Mouse (Mus musculus): ENCODE data around the gene Hsd17b13. TPM values are rescaled to one million over a fixed set of nuclear protein-coding genes. Genes with fewer than 3 reads are reported as not detected.
"Not testable (repeated sequence)": the region's sequence is repeated elsewhere in the genome, so short reads cannot be mapped to it uniquely, and the experiment has no call there.

The Hsd17b13 gene
- 0.20 TPM in 1 of 2 replicates, not detected in the other for polyA plus RNA-seq (2015; fragmentation: Nextera tagmentation; extraction: Ambion mirVana)

DNA sequence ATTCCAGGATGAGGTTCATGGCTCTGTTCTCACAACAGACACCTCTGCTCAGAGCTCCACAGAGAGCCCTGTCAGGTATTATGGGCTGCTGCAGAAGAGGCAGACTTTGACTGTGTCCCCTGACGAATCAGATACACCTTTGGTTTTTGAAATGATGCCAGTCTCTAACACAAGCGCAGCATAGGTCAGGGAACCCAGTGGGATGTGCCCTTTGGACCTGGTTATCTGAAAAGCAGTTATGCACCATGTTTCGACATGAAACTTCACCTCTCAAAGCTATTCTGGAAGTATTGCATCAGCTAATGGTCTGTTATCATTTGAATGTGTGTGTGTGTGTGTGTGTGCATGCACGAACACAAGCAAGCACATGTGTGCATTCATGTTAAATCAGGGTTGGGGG lies at the start of gene Hsd17b13:
Hsd17b13 (minus strand) TSS at position 114 of the 400 bp plus-strand sequence.
- WGBS = 68% methylated on average over 4 of the region's 4 CpGs
- H3K4me1 ChIP-seq (ENCODE audit: insufficient read depth, low read depth, low read length) = no peaks in the 10 kb centered on the region
- no peak within 1 kb of the TSS for H3K4me2 ChIP-seq (replicated peaks; ENCODE audit: low read depth, low read length)
- no peaks in the 10 kb centered on the region for H3K36me3 ChIP-seq (ENCODE audit: insufficient read depth, low read length)
- no peak for ATAC-seq
- H3K4me3 ChIP-seq (ENCODE audit: low read depth, low read length) = no peak within 1 kb of the TSS
- no peaks in the 10 kb centered on the region for H3K27me3 ChIP-seq (replicated peaks; ENCODE audit: insufficient read depth, low read length)
- no peak within 1 kb of the TSS for H3K9ac ChIP-seq (replicated peaks; ENCODE audit: low read depth)
- TF ChIP-seq CTCF (IDR thresholded peaks at IDR 0.05) (no peak), EP300 (IDR thresholded peaks at IDR 0.05) (no peak)
- H3K9me3 ChIP-seq (ENCODE audit: low read length) = no peaks in the 10 kb centered on the region
- H3K27ac ChIP-seq (ENCODE audit: low read length) = no peak within 1 kb of the TSS
- DNase-seq (ENCODE audit: low spot score) = no peak

- Histone ChIP-seq H3K4me3 (ENCODE audit: low read depth, low read length) (no peak overlapping the region), H3K27ac (ENCODE audit: low read length) (no peak overlapping the region), H3K4me2 (replicated peaks; ENCODE audit: low read depth, low read length) (no peak overlapping the region), H3K36me3 (ENCODE audit: insufficient read depth, low read length) (no peaks in the 10 kb centered on the region), H3K9ac (replicated peaks; ENCODE audit: low read depth) (no peak overlapping the region), H3K9me3 (ENCODE audit: low read length) (no peaks in the 10 kb centered on the region), H3K4me1 (ENCODE audit: insufficient read depth, low read depth, low read length) (peaks cover 6% of the 10 kb centered on the region; the same call in 1 of the 2 replicates), H3K27me3 (replicated peaks; ENCODE audit: insufficient read depth, low read length) (no peaks in the 10 kb centered on the region)
- no peak for ATAC-seq
- no peak for DNase-seq (ENCODE audit: low spot score)
- TF ChIP-seq EP300 (IDR thresholded peaks at IDR 0.05) = no peak
- no peak for TF ChIP-seq CTCF (IDR thresholded peaks at IDR 0.05)
- 44% methylated on average over 17 of the region's 17 CpGs for WGBS
These were observed 48.1 kb upstream of the Hsd17b13 start for GRCm38 (mm10) chr5:104025245-104025854.

DNA sequence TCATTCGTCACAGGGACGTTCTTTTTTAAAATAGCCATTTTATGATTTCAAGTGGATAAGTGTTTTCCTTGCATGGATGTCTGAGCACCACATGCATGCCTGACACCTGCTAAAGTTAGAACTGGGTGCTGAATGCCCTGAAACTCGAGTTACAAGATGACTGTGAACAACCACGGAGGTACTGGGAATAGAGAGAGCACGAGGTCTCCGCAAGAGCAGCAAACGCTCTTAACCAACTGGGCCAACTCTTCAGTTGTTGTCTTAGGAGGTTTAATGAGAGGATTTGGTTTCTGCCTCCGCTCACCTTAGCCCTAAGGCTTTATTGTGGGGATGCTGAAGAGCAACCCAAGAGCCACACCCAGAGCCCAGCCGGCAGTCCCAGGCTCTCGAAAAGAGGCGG lies 47.6 kb upstream of the Hsd17b13 start:
- no peak for DNase-seq (ENCODE audit: low spot score)
- Histone ChIP-seq H3K36me3 (ENCODE audit: insufficient read depth, low read length) (no peaks in the 10 kb centered on the region), H3K9me3 (ENCODE audit: low read length) (no peaks in the 10 kb centered on the region), H3K9ac (replicated peaks; ENCODE audit: low read depth) (no peak overlapping the region), H3K27me3 (replicated peaks; ENCODE audit: insufficient read depth, low read length) (no peaks in the 10 kb centered on the region), H3K4me3 (ENCODE audit: low read depth, low read length) (no peak overlapping the region), H3K4me2 (replicated peaks; ENCODE audit: low read depth, low read length) (no peak overlapping the region), H3K4me1 (ENCODE audit: insufficient read depth, low read depth, low read length) (peaks cover 11% of the 10 kb centered on the region; the same call in 1 of the 2 replicates), H3K27ac (ENCODE audit: low read length) (no peak overlapping the region)
- no peak for ATAC-seq
- WGBS = 55% methylated on average over 11 of the region's 11 CpGs
- no peak for TF ChIP-seq EP300 (IDR thresholded peaks at IDR 0.05)
- no peak for TF ChIP-seq CTCF (IDR thresholded peaks at IDR 0.05)

DNA sequence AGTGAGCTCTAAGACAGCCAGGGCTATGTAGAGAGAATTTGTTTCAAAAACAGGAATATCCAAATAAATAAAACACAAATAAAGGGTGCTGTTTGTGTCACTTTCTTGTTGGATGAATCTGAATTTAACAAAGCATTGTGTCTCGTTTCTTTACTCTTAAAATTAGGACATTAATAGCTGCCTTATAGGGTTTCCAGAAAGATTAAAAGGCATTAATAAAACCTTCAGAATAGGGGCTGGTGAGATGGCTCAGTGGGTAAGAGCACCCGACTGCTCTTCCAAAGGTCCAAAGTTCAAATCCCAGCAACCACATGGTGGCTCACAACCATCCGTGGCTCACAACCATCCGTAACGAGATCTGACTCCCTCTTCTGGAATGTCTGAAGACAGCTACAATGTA lies 47.0 kb upstream of the Hsd17b13 start:
- H3K27me3 ChIP-seq (replicated peaks; ENCODE audit: insufficient read depth, low read length); H3K9me3 ChIP-seq (ENCODE audit: low read length); H3K9ac ChIP-seq (replicated peaks; ENCODE audit: low read depth); H3K4me3 ChIP-seq (ENCODE audit: low read depth, low read length); H3K4me2 ChIP-seq (replicated peaks; ENCODE audit: low read depth, low read length); DNase-seq (ENCODE audit: low spot score); ATAC-seq; H3K36me3 ChIP-seq (ENCODE audit: insufficient read depth, low read length); H3K27ac ChIP-seq (ENCODE audit: low read length): not testable (repeated sequence)
- 69% methylated on average over 5 of the region's 5 CpGs for WGBS
- H3K4me1 ChIP-seq (ENCODE audit: insufficient read depth, low read depth, low read length) = peaks cover 17% of the 10 kb centered on the region; the same call in 1 of the 2 replicates

GRCm38 (mm10) chr5:104023289-104024020 lies 46.2 kb upstream of the Hsd17b13 start:
- Histone ChIP-seq H3K27me3 (replicated peaks; ENCODE audit: insufficient read depth, low read length) (no peaks in the 10 kb centered on the region), H3K27ac (ENCODE audit: low read length) (peak overlapping the region; percentile 51), H3K36me3 (ENCODE audit: insufficient read depth, low read length) (no peaks in the 10 kb centered on the region), H3K4me1 (ENCODE audit: insufficient read depth, low read depth, low read length) (peaks cover 19% of the 10 kb centered on the region; the same call in 1 of the 2 replicates), H3K9me3 (ENCODE audit: low read length) (no peaks in the 10 kb centered on the region), H3K4me2 (replicated peaks; ENCODE audit: low read depth, low read length) (peak overlapping the region; percentile 29), H3K9ac (replicated peaks; ENCODE audit: low read depth) (no peak overlapping the region), H3K4me3 (ENCODE audit: low read depth, low read length) (no peak overlapping the region)
- WGBS = 48% methylated on average over 8 of the region's 8 CpGs
- TF ChIP-seq CTCF (IDR thresholded peaks at IDR 0.05) (no peak), EP300 (IDR thresholded peaks at IDR 0.05) (peak; percentile 43; the same call in 1 of the 2 replicates)
- DNase-seq (ENCODE audit: low spot score) = peak; percentile 71
- ATAC-seq = no peak

GRCm38 (mm10) chr5:104022558-104022957 lies 45.3 kb upstream of the Hsd17b13 start:
- H3K4me3 ChIP-seq (ENCODE audit: low read depth, low read length) = peak overlapping the region; percentile 63; the same call in 1 of the 2 replicates
- WGBS = 47% methylated on average over 5 of the region's 5 CpGs
- H3K9me3 ChIP-seq (ENCODE audit: low read length) = no peaks in the 10 kb centered on the region
- H3K4me1 ChIP-seq (ENCODE audit: insufficient read depth, low read depth, low read length) = peaks cover 19% of the 10 kb centered on the region; the same call in 1 of the 2 replicates
- 0 out of 2 replicates have a peak, but pooled peaks cover 7% of the 10 kb centered on the region for H3K36me3 ChIP-seq (ENCODE audit: insufficient read depth, low read length)
- H3K27ac ChIP-seq (ENCODE audit: low read length) = peak overlapping the region; percentile 97
- no peak for DNase-seq (ENCODE audit: low spot score)
- 0 out of 2 replicates have a peak overlapping the region, but pooled peaks have one; percentile 12 for H3K9ac ChIP-seq (replicated peaks; ENCODE audit: low read depth)
- H3K27me3 ChIP-seq (replicated peaks; ENCODE audit: insufficient read depth, low read length) = no peaks in the 10 kb centered on the region
- TF ChIP-seq EP300 (IDR thresholded peaks at IDR 0.05) (no peak), CTCF (IDR thresholded peaks at IDR 0.05) (no peak)
- ATAC-seq = no peak
- peak overlapping the region; percentile 68 for H3K4me2 ChIP-seq (replicated peaks; ENCODE audit: low read depth, low read length)
